Mouse (Mus musculus): ENCODE data around the gene Glb1. TPM values are rescaled to one million over a fixed set of nuclear protein-coding genes. Genes with fewer than 3 reads are reported as not detected.

The Glb1 gene
- polyA plus RNA-seq, 1 experiment from 2014 or later, result 53.2 TPM

GRCm38 (mm10) chr9:114379871-114380270 is 21.0 kb upstream of the Glb1 start:
- Histone ChIP-seq H3K4me3 (ENCODE audit: control insufficient read depth in 1 of 2, insufficient read depth in 1 of 2, low read depth in 1 of 2, low read length in 2 of 2) (no peak overlapping the region), H3K27ac (replicated peaks in 1 of 2; ENCODE audit: control insufficient read depth in 1 of 2, insufficient read depth in 1 of 2, low read depth in 2 of 2, low read length in 2 of 2) (no peak overlapping the region), H3K27me3 (ENCODE audit: control insufficient read depth, insufficient read depth, low read length) (no peaks in the 10 kb centered on the region), H3K9me3 (ENCODE audit: control insufficient read depth, low read length) (no peaks in the 10 kb centered on the region), H3K4me1 (ENCODE audit: control insufficient read depth in 2 of 2, insufficient read depth in 2 of 2, low read length in 2 of 2) (peaks cover 4 to 11% of the 10 kb centered on the region in 2 experiments; a peak in 2 of 4 replicates), H3K9ac (ENCODE audit: low read length) (no peak overlapping the region), H3K4me2 (ENCODE audit: low read length) (no peak overlapping the region), H3K36me3 (ENCODE audit: control insufficient read depth, insufficient read depth, low read length) (peaks cover 81% of the 10 kb centered on the region)
- 87% methylated on average over 12 of the region's 12 CpGs for WGBS
- no peak for ATAC-seq (ENCODE audit: insufficient number of reproducible peaks, insufficient read depth, low FRiP score, low read depth)

- WGBS, result 65% methylated on average over 17 of the region's 17 CpGs
These were observed 19.8 kb upstream of the Glb1 start for GRCm38 (mm10) chr9:114380881-114381733.

GRCm38 (mm10) chr9:114382936-114383710 is 17.8 kb upstream of the Glb1 start:
- H3K4me3 ChIP-seq (ENCODE audit: control insufficient read depth in 1 of 2, insufficient read depth in 1 of 2, low read depth in 1 of 2, low read length in 2 of 2), result no peak overlapping the region
- 87% methylated on average over 17 of the region's 17 CpGs for WGBS
- H3K27me3 ChIP-seq (ENCODE audit: control insufficient read depth, insufficient read depth, low read length), result no peaks in the 10 kb centered on the region
- peaks cover 67% of the 10 kb centered on the region for H3K36me3 ChIP-seq (ENCODE audit: control insufficient read depth, insufficient read depth, low read length)
- H3K9me3 ChIP-seq (ENCODE audit: control insufficient read depth, low read length), result no peaks in the 10 kb centered on the region
- H3K27ac ChIP-seq (replicated peaks in 1 of 2; ENCODE audit: control insufficient read depth in 1 of 2, insufficient read depth in 1 of 2, low read depth in 2 of 2, low read length in 2 of 2), result no peak overlapping the region
- no peak for ATAC-seq (ENCODE audit: insufficient number of reproducible peaks, insufficient read depth, low FRiP score, low read depth)
- no peak overlapping the region for H3K9ac ChIP-seq (ENCODE audit: low read length)
- H3K4me2 ChIP-seq (ENCODE audit: low read length), result no peak overlapping the region
- H3K4me1 ChIP-seq (ENCODE audit: control insufficient read depth in 2 of 2, insufficient read depth in 2 of 2, low read length in 2 of 2), result peaks cover 12 to 16% of the 10 kb centered on the region in 2 experiments

More at GRCm38 (mm10) chr9:114380881-114381733, 19.8 kb upstream of the Glb1 start:
- H3K4me1 ChIP-seq (ENCODE audit: control insufficient read depth in 2 of 2, insufficient read depth in 2 of 2, low read length in 2 of 2), result peaks cover 4 to 11% of the 10 kb centered on the region in 2 experiments; a peak in 2 of 4 replicates
- no peak overlapping the region for H3K4me3 ChIP-seq (ENCODE audit: control insufficient read depth in 1 of 2, insufficient read depth in 1 of 2, low read depth in 1 of 2, low read length in 2 of 2)
- H3K4me2 ChIP-seq (ENCODE audit: low read length), result no peak overlapping the region
- H3K9ac ChIP-seq (ENCODE audit: low read length), result no peak overlapping the region
- no peaks in the 10 kb centered on the region for H3K27me3 ChIP-seq (ENCODE audit: control insufficient read depth, insufficient read depth, low read length)
- no peak for ATAC-seq (ENCODE audit: insufficient number of reproducible peaks, insufficient read depth, low FRiP score, low read depth)
- H3K27ac ChIP-seq (replicated peaks in 1 of 2; ENCODE audit: control insufficient read depth in 1 of 2, insufficient read depth in 1 of 2, low read depth in 2 of 2, low read length in 2 of 2), result no peak overlapping the region
- H3K9me3 ChIP-seq (ENCODE audit: control insufficient read depth, low read length), result no peaks in the 10 kb centered on the region
- peaks cover 82% of the 10 kb centered on the region for H3K36me3 ChIP-seq (ENCODE audit: control insufficient read depth, insufficient read depth, low read length)

- Histone ChIP-seq H3K36me3 (ENCODE audit: control insufficient read depth, insufficient read depth, low read length) (peaks cover 56% of the 10 kb centered on the region), H3K27ac (replicated peaks in 1 of 2; ENCODE audit: control insufficient read depth in 1 of 2, insufficient read depth in 1 of 2, low read depth in 2 of 2, low read length in 2 of 2) (no peak overlapping the region), H3K4me1 (ENCODE audit: control insufficient read depth in 2 of 2, insufficient read depth in 2 of 2, low read length in 2 of 2) (peaks cover 20 to 23% of the 10 kb centered on the region in 2 experiments), H3K9me3 (ENCODE audit: control insufficient read depth, low read length) (no peaks in the 10 kb centered on the region), H3K4me3 (ENCODE audit: control insufficient read depth in 1 of 2, insufficient read depth in 1 of 2, low read depth in 1 of 2, low read length in 2 of 2) (no peak overlapping the region), H3K9ac (ENCODE audit: low read length) (no peak overlapping the region), H3K4me2 (ENCODE audit: low read length) (no peak overlapping the region), H3K27me3 (ENCODE audit: control insufficient read depth, insufficient read depth, low read length) (no peaks in the 10 kb centered on the region)
- 89% methylated on average over 24 of the region's 24 CpGs for WGBS
- ATAC-seq (ENCODE audit: insufficient number of reproducible peaks, insufficient read depth, low FRiP score, low read depth), result no peak
These were observed 16.2 kb upstream of the Glb1 start for GRCm38 (mm10) chr9:114384691-114385090.

GRCm38 (mm10) chr9:114385160-114385559 is 15.7 kb upstream of the Glb1 start:
- peaks cover 51% of the 10 kb centered on the region for H3K36me3 ChIP-seq (ENCODE audit: control insufficient read depth, insufficient read depth, low read length)
- H3K4me1 ChIP-seq (ENCODE audit: control insufficient read depth in 2 of 2, insufficient read depth in 2 of 2, low read length in 2 of 2), result peaks cover 20 to 23% of the 10 kb centered on the region in 2 experiments
- no peak overlapping the region for H3K9ac ChIP-seq (ENCODE audit: low read length)
- no peak overlapping the region for H3K27ac ChIP-seq (replicated peaks in 1 of 2; ENCODE audit: control insufficient read depth in 1 of 2, insufficient read depth in 1 of 2, low read depth in 2 of 2, low read length in 2 of 2)
- H3K4me2 ChIP-seq (ENCODE audit: low read length), result no peak overlapping the region
- H3K4me3 ChIP-seq (ENCODE audit: control insufficient read depth in 1 of 2, insufficient read depth in 1 of 2, low read depth in 1 of 2, low read length in 2 of 2), result no peak overlapping the region
- H3K9me3 ChIP-seq (ENCODE audit: control insufficient read depth, low read length), result no peaks in the 10 kb centered on the region
- WGBS, result 96% methylated on average over 10 of the region's 10 CpGs
- no peaks in the 10 kb centered on the region for H3K27me3 ChIP-seq (ENCODE audit: control insufficient read depth, insufficient read depth, low read length)
- ATAC-seq (ENCODE audit: insufficient number of reproducible peaks, insufficient read depth, low FRiP score, low read depth), result no peak

GRCm38 (mm10) chr9:114387086-114387485 is 13.8 kb upstream of the Glb1 start:
- Histone ChIP-seq H3K36me3 (ENCODE audit: control insufficient read depth, insufficient read depth, low read length) (peaks cover 40% of the 10 kb centered on the region), H3K27me3 (ENCODE audit: control insufficient read depth, insufficient read depth, low read length) (no peaks in the 10 kb centered on the region), H3K4me1 (ENCODE audit: control insufficient read depth in 2 of 2, insufficient read depth in 2 of 2, low read length in 2 of 2) (peaks cover 20 to 23% of the 10 kb centered on the region in 2 experiments), H3K9me3 (ENCODE audit: control insufficient read depth, low read length) (no peaks in the 10 kb centered on the region), H3K27ac (replicated peaks in 1 of 2; ENCODE audit: control insufficient read depth in 1 of 2, insufficient read depth in 1 of 2, low read depth in 2 of 2, low read length in 2 of 2) (no peak overlapping the region), H3K9ac (ENCODE audit: low read length) (no peak overlapping the region; the same call in 1 of the 2 replicates), H3K4me2 (ENCODE audit: low read length) (no peak overlapping the region), H3K4me3 (ENCODE audit: control insufficient read depth in 1 of 2, insufficient read depth in 1 of 2, low read depth in 1 of 2, low read length in 2 of 2) (no peak overlapping the region)
- ATAC-seq (ENCODE audit: insufficient number of reproducible peaks, insufficient read depth, low FRiP score, low read depth), result no peak
- WGBS, result 62% methylated on average over 6 of the region's 6 CpGs

GRCm38 (mm10) chr9:114388288-114388687 is 12.6 kb upstream of the Glb1 start:
- Histone ChIP-seq H3K4me3 (ENCODE audit: control insufficient read depth in 1 of 2, insufficient read depth in 1 of 2, low read depth in 1 of 2, low read length in 2 of 2) (0 out of 4 replicates have a peak overlapping the region, but pooled peaks of 1 of the 2 experiments have one; percentile 0), H3K9ac (ENCODE audit: low read length) (peak overlapping the region; percentile 35), H3K9me3 (ENCODE audit: control insufficient read depth, low read length) (no peaks in the 10 kb centered on the region), H3K4me1 (ENCODE audit: control insufficient read depth in 2 of 2, insufficient read depth in 2 of 2, low read length in 2 of 2) (peaks cover 20 to 23% of the 10 kb centered on the region in 2 experiments), H3K36me3 (ENCODE audit: control insufficient read depth, insufficient read depth, low read length) (peaks cover 28% of the 10 kb centered on the region), H3K27me3 (ENCODE audit: control insufficient read depth, insufficient read depth, low read length) (no peaks in the 10 kb centered on the region), H3K4me2 (ENCODE audit: low read length) (peak overlapping the region; percentile 85), H3K27ac (replicated peaks in 1 of 2; ENCODE audit: control insufficient read depth in 1 of 2, insufficient read depth in 1 of 2, low read depth in 2 of 2, low read length in 2 of 2) (peak overlapping the region; percentile 87 to 98)
- no peak for ATAC-seq (ENCODE audit: insufficient number of reproducible peaks, insufficient read depth, low FRiP score, low read depth)
- 56% methylated on average over 8 of the region's 8 CpGs for WGBS

All from heart, embryonic 14.5 days (tissue).